Mouse (Mus musculus): ENCODE data around the gene Rara. TPM values are rescaled to one million over a fixed set of nuclear protein-coding genes. Genes with fewer than 3 reads are reported as not detected.

The Rara gene
- total and polyA plus RNA-seq, 3 experiments = 10.1 to 12.8 (median 10.9) TPM

GRCm38 (mm10) chr11:98943741-98944461 lies 16.3 kb downstream of the Rara start:
- Histone ChIP-seq H3K27ac (peak overlapping the region; percentile 71), H3K79me2 (replicated peaks; ENCODE audit: control insufficient read depth, insufficient read depth, low read length) (peaks cover 3% of the 10 kb centered on the region; the same call in 1 of the 2 replicates), H3K27me3 (ENCODE audit: control insufficient read depth, insufficient read depth, low read length) (no peaks in the 10 kb centered on the region), H3K4me1 (ENCODE audit: control insufficient read depth, insufficient read depth, low read length) (peaks cover 45% of the 10 kb centered on the region), H3K4me3 (no peak overlapping the region), H3K9ac (ENCODE audit: low read depth, low read length) (no peak overlapping the region; the same call in 1 of the 2 replicates), H3K36me3 (ENCODE audit: control insufficient read depth, insufficient read depth, low read length) (no peaks in the 10 kb centered on the region)
- TF ChIP-seq EP300 (IDR thresholded peaks at IDR 0.05; ENCODE audit: insufficient read depth, low read depth, low read length) (no peak), CTCF (IDR thresholded peaks at IDR 0.05) (no peak), POLR2A (IDR thresholded peaks at IDR 0.05; ENCODE audit: insufficient read depth, low read depth, low read length) (no peak)
- intact Hi-C loops (cut with DNase I) = loop anchor here (1.0 kb wide), 1 partner anchor 19 kb away; no protein-coding TSS in a partner anchor
- WGBS = 29% methylated on average over 14 of the region's 14 CpGs
- peak; percentile 50 to 61 for DNase-seq

GRCm38 (mm10) chr11:98944897-98945604 lies 17.4 kb downstream of the Rara start:
- H3K79me2 ChIP-seq (replicated peaks; ENCODE audit: control insufficient read depth, insufficient read depth, low read length) = peaks cover 3% of the 10 kb centered on the region; the same call in 1 of the 2 replicates
- H3K27ac ChIP-seq = peak overlapping the region; percentile 71; the same call in 1 of the 2 replicates
- H3K9ac ChIP-seq (ENCODE audit: low read depth, low read length) = no peak overlapping the region
- no peaks in the 10 kb centered on the region for H3K27me3 ChIP-seq (ENCODE audit: control insufficient read depth, insufficient read depth, low read length)
- no peaks in the 10 kb centered on the region for H3K36me3 ChIP-seq (ENCODE audit: control insufficient read depth, insufficient read depth, low read length)
- WGBS = 63% methylated on average over 11 of the region's 11 CpGs
- no peak for TF ChIP-seq EP300 (IDR thresholded peaks at IDR 0.05; ENCODE audit: insufficient read depth, low read depth, low read length)
- no peak for TF ChIP-seq POLR2A (IDR thresholded peaks at IDR 0.05; ENCODE audit: insufficient read depth, low read depth, low read length)
- TF ChIP-seq CTCF (IDR thresholded peaks at IDR 0.05) = no peak
- no peak overlapping the region for H3K4me3 ChIP-seq
- H3K4me1 ChIP-seq (ENCODE audit: control insufficient read depth, insufficient read depth, low read length) = peaks cover 44% of the 10 kb centered on the region
- intact Hi-C loops (cut with DNase I) = no loop called here
- peak; percentile 7 to 22 for DNase-seq

- no peaks in the 10 kb centered on the region for H3K36me3 ChIP-seq (ENCODE audit: control insufficient read depth, insufficient read depth, low read length)
- TF ChIP-seq CTCF (IDR thresholded peaks at IDR 0.05) (no peak), EP300 (IDR thresholded peaks at IDR 0.05; ENCODE audit: insufficient read depth, low read depth, low read length) (no peak), POLR2A (IDR thresholded peaks at IDR 0.05; ENCODE audit: insufficient read depth, low read depth, low read length) (no peak)
- no peak overlapping the region; the same call in 1 of the 2 replicates for H3K27ac ChIP-seq
- peak; percentile 26 to 40 for DNase-seq
- H3K79me2 ChIP-seq (replicated peaks; ENCODE audit: control insufficient read depth, insufficient read depth, low read length) = peaks cover 2% of the 10 kb centered on the region; the same call in 1 of the 2 replicates
- 43% methylated on average over 3 of the region's 3 CpGs for WGBS
- H3K4me3 ChIP-seq = no peak overlapping the region
- no peak overlapping the region for H3K9ac ChIP-seq (ENCODE audit: low read depth, low read length)
- H3K4me1 ChIP-seq (ENCODE audit: control insufficient read depth, insufficient read depth, low read length) = peaks cover 40% of the 10 kb centered on the region
- H3K27me3 ChIP-seq (ENCODE audit: control insufficient read depth, insufficient read depth, low read length) = no peaks in the 10 kb centered on the region
- intact Hi-C loops (cut with DNase I) = no loop called here
Observed at GRCm38 (mm10) chr11:98945605-98945977, 18.0 kb downstream of the Rara start.

- peaks cover 2% of the 10 kb centered on the region; the same call in 1 of the 2 replicates for H3K36me3 ChIP-seq (ENCODE audit: control insufficient read depth, insufficient read depth, low read length)
- no peak overlapping the region; the same call in 1 of the 2 replicates for H3K27ac ChIP-seq
- no peak overlapping the region for H3K4me3 ChIP-seq
- WGBS = 49% methylated on average over 18 of the region's 18 CpGs
- no peaks in the 10 kb centered on the region for H3K27me3 ChIP-seq (ENCODE audit: control insufficient read depth, insufficient read depth, low read length)
- TF ChIP-seq EP300 (IDR thresholded peaks at IDR 0.05; ENCODE audit: insufficient read depth, low read depth, low read length) (no peak), CTCF (IDR thresholded peaks at IDR 0.05) (no peak), POLR2A (IDR thresholded peaks at IDR 0.05; ENCODE audit: insufficient read depth, low read depth, low read length) (no peak)
- peaks cover 41% of the 10 kb centered on the region for H3K4me1 ChIP-seq (ENCODE audit: control insufficient read depth, insufficient read depth, low read length)
- H3K9ac ChIP-seq (ENCODE audit: low read depth, low read length) = no peak overlapping the region
- peaks cover 2% of the 10 kb centered on the region; the same call in 1 of the 2 replicates for H3K79me2 ChIP-seq (replicated peaks; ENCODE audit: control insufficient read depth, insufficient read depth, low read length)
- no peak for DNase-seq
- intact Hi-C loops (cut with DNase I) = no loop called here
Observed at GRCm38 (mm10) chr11:98947969-98948569, 20.5 kb downstream of the Rara start.

GRCm38 (mm10) chr11:98949242-98949957 lies 21.8 kb downstream of the Rara start:
- Histone ChIP-seq H3K9ac (ENCODE audit: low read depth, low read length) (no peak overlapping the region), H3K4me3 (no peak overlapping the region), H3K36me3 (ENCODE audit: control insufficient read depth, insufficient read depth, low read length) (peaks cover 2% of the 10 kb centered on the region; the same call in 1 of the 2 replicates), H3K79me2 (replicated peaks; ENCODE audit: control insufficient read depth, insufficient read depth, low read length) (peaks cover 2% of the 10 kb centered on the region; the same call in 1 of the 2 replicates), H3K4me1 (ENCODE audit: control insufficient read depth, insufficient read depth, low read length) (peaks cover 38% of the 10 kb centered on the region), H3K27me3 (ENCODE audit: control insufficient read depth, insufficient read depth, low read length) (no peaks in the 10 kb centered on the region), H3K27ac (no peak overlapping the region; the same call in 1 of the 2 replicates)
- TF ChIP-seq EP300 (IDR thresholded peaks at IDR 0.05; ENCODE audit: insufficient read depth, low read depth, low read length) (no peak), CTCF (IDR thresholded peaks at IDR 0.05) (no peak), POLR2A (IDR thresholded peaks at IDR 0.05; ENCODE audit: insufficient read depth, low read depth, low read length) (no peak)
- no peak for DNase-seq
- intact Hi-C loops (cut with DNase I) = no loop called here
- 57% methylated on average over 12 of the region's 12 CpGs for WGBS

Data from heart, adult 2 months (tissue).